12 mouse cellular contexts compared by ENCODE assay signal in the genomic region with DNA sequence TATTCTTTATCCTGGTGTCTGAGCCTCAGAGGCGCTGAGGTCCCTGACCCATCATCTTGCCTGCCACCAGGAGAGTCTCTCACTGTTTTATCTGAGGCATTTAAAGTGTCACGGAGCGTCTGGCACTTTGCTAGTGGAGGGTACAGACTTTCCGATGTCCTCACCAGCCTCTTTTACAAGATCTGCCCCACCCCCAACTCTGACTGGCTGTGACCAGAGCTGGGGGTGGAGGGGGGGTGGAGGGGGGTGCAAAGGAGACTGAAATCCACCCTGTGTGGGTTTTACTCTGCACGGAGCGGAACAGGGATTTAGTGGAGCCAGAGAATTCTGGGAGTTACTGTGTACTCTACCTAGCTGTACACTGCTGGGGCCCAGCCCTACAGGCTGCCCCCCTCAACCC.
DNase-seq lines count a peak whose midpoint lies in the region; ATAC-seq and TF ChIP-seq lines count a peak whose summit lies in the region.
"Had no signal": no experiment of that assay in that cellular context is flagged by ENCODE, and none has a peak within 500 bp of the region (broad histone marks: within the 10 kb centered on the region; RNA-seq: fewer than 3 reads in every experiment).

No protein-coding gene starts in this region.

- no peak for TF ChIP-seq CTCF in lung, postnatal 0 days (IDR thresholded peaks at IDR 0.05)
- TF ChIP-seq CTCF in cerebellum, adult 2 months (IDR thresholded peaks at IDR 0.05; ENCODE audit: borderline replicate concordance, insufficient read depth, low read depth, low read length): no peak

- H3K9ac ChIP-seq in heart, embryonic 11.5 days (ENCODE audit: low read depth, low read length): peak overlapping the region; percentile 61
- peak overlapping the region; percentile 44 for H3K9ac ChIP-seq in lung, embryonic 16.5 days (ENCODE audit: low read length)
- no peak overlapping the region for H3K9ac ChIP-seq in lung, postnatal 0 days (replicated peaks; ENCODE audit: low read depth)
- peak overlapping the region; percentile 1; the same call in 1 of the 2 replicates for H3K9ac ChIP-seq in hindbrain, embryonic 13.5 days
- H3K9ac ChIP-seq in midbrain, embryonic 15.5 days: no peak overlapping the region

- DNase-seq in heart, postnatal 25 days (ENCODE audit: low spot score): no peak
- no peak for DNase-seq in lung, postnatal 0 days (ENCODE audit: low spot score)
- no peak for DNase-seq in testis, postnatal 10 days (ENCODE audit: low spot score)
- no peak for DNase-seq in cerebellum, adult 2 months
- DNase-seq: cerebellum, adult 9-11 months; kidney, postnatal 4 days; thymus, postnatal 4 days had no signal

- TF ChIP-seq EP300 in lung, postnatal 0 days (IDR thresholded peaks at IDR 0.05): no peak

- peak overlapping the region; percentile 36 for H3K4me2 ChIP-seq in heart, embryonic 11.5 days
- H3K4me2 ChIP-seq in lung, embryonic 16.5 days (ENCODE audit: low read depth, low read length): no peak overlapping the region
- no peak overlapping the region for H3K4me2 ChIP-seq in lung, postnatal 0 days (replicated peaks; ENCODE audit: low read depth, low read length)
- H3K4me2 ChIP-seq in hindbrain, embryonic 13.5 days: no peak overlapping the region
- peak overlapping the region; percentile 13; the same call in 1 of the 2 replicates for H3K4me2 ChIP-seq in midbrain, embryonic 15.5 days

- ATAC-seq in heart, embryonic 11.5 days (replicated peaks; ENCODE audit: insufficient number of reproducible peaks, low FRiP score, low TSS enrichment): peak; percentile 22; the same call in 1 of the 2 replicates
- no peak for ATAC-seq in lung, embryonic 16.5 days (ENCODE audit: low read depth)
- no peak for ATAC-seq in lung, postnatal 0 days
- ATAC-seq in hindbrain, embryonic 13.5 days (ENCODE audit: low FRiP score): no peak
- ATAC-seq in midbrain, embryonic 15.5 days (replicated peaks): 0 out of 2 replicates have a peak, but pooled peaks have one; percentile 4
- ATAC-seq: inflammation-experienced regulatory T-cells, adult 6 months had no signal

- peak overlapping the region; percentile 82 for H3K27ac ChIP-seq in heart, embryonic 11.5 days (ENCODE audit: low read depth, low read length)
- H3K27ac ChIP-seq in lung, embryonic 16.5 days (ENCODE audit: low read length): no peak overlapping the region
- H3K27ac ChIP-seq in lung, postnatal 0 days (ENCODE audit: low read length): no peak overlapping the region
- H3K27ac ChIP-seq in hindbrain, embryonic 13.5 days: no peak overlapping the region; the same call in none of the 2 replicates
- peak overlapping the region; percentile 54 for H3K27ac ChIP-seq in midbrain, embryonic 15.5 days
- no peak overlapping the region for H3K27ac ChIP-seq in cerebellum, adult 2 months (ENCODE audit: insufficient read depth, low read length)

- H3K4me1 ChIP-seq in heart, embryonic 11.5 days (ENCODE audit: control insufficient read depth, insufficient read depth, low read length): peaks cover 61% of the 10 kb centered on the region
- H3K4me1 ChIP-seq in lung, embryonic 16.5 days (replicated peaks; ENCODE audit: control insufficient read depth, insufficient read depth, low read length): peaks cover 3% of the 10 kb centered on the region; the same call in 1 of the 2 replicates
- peaks cover 2% of the 10 kb centered on the region; the same call in 1 of the 2 replicates for H3K4me1 ChIP-seq in lung, postnatal 0 days (ENCODE audit: insufficient read depth, low read depth, low read length)
- peaks cover 61% of the 10 kb centered on the region for H3K4me1 ChIP-seq in hindbrain, embryonic 13.5 days (replicated peaks)
- peaks cover 61% of the 10 kb centered on the region for H3K4me1 ChIP-seq in midbrain, embryonic 15.5 days
- H3K4me1 ChIP-seq in cerebellum, adult 2 months (ENCODE audit: control insufficient read depth, insufficient read depth, low read length): peaks cover 36% of the 10 kb centered on the region

- no peaks in the 10 kb centered on the region for H3K36me3 ChIP-seq in heart, embryonic 11.5 days (ENCODE audit: control insufficient read depth, insufficient read depth, low read length)
- H3K36me3 ChIP-seq in lung, embryonic 16.5 days (ENCODE audit: control insufficient read depth, insufficient read depth, low read length): no peaks in the 10 kb centered on the region
- H3K36me3 ChIP-seq in lung, postnatal 0 days (ENCODE audit: insufficient read depth, low read length): no peaks in the 10 kb centered on the region
- H3K36me3 ChIP-seq in hindbrain, embryonic 13.5 days: no peaks in the 10 kb centered on the region
- H3K36me3 ChIP-seq in midbrain, embryonic 15.5 days (replicated peaks): no peaks in the 10 kb centered on the region

- no peaks in the 10 kb centered on the region for H3K27me3 ChIP-seq in heart, embryonic 11.5 days (ENCODE audit: control insufficient read depth, insufficient read depth, low read length)
- H3K27me3 ChIP-seq in lung, embryonic 16.5 days (ENCODE audit: control insufficient read depth, insufficient read depth, low read depth, low read length): no peaks in the 10 kb centered on the region
- H3K27me3 ChIP-seq in lung, postnatal 0 days (replicated peaks; ENCODE audit: insufficient read depth, low read length): no peaks in the 10 kb centered on the region
- 0 out of 2 replicates have a peak, but pooled peaks cover 5% of the 10 kb centered on the region for H3K27me3 ChIP-seq in hindbrain, embryonic 13.5 days
- H3K27me3 ChIP-seq in midbrain, embryonic 15.5 days (replicated peaks): no peaks in the 10 kb centered on the region
- H3K27me3 ChIP-seq in cerebellum, adult 2 months (ENCODE audit: control insufficient read depth, insufficient read depth, low read length): no peaks in the 10 kb centered on the region

- no peak overlapping the region for H3K4me3 ChIP-seq in heart, embryonic 11.5 days (ENCODE audit: low read depth, low read length)
- no peak overlapping the region for H3K4me3 ChIP-seq in lung, embryonic 16.5 days (ENCODE audit: low read length)
- no peak overlapping the region for H3K4me3 ChIP-seq in lung, postnatal 0 days (ENCODE audit: low read depth, low read length)
- no peak overlapping the region for H3K4me3 ChIP-seq in hindbrain, embryonic 13.5 days
- H3K4me3 ChIP-seq in midbrain, embryonic 15.5 days: no peak overlapping the region
- no peak overlapping the region for H3K4me3 ChIP-seq in cerebellum, adult 2 months (replicated peaks; ENCODE audit: insufficient read depth, low read depth, low read length)

- intact Hi-C loops in heart, postnatal 25 days (cut with DNase I): no loop called here

- TF ChIP-seq POLR2A in cerebellum, adult 2 months (IDR thresholded peaks at IDR 0.05; ENCODE audit: borderline replicate concordance, insufficient read depth, low read length): no peak

- WGBS in heart, embryonic 11.5 days (ENCODE audit: insufficient replicate concordance): 11% methylated on average over 6 of the region's 6 CpGs
- 27% methylated on average over 6 of the region's 6 CpGs for WGBS in lung, embryonic 16.5 days
- WGBS in lung, postnatal 0 days: 35% methylated on average over 6 of the region's 6 CpGs
- WGBS in hindbrain, embryonic 13.5 days: 22% methylated on average over 6 of the region's 6 CpGs
- WGBS in midbrain, embryonic 15.5 days: 22% methylated on average over 6 of the region's 6 CpGs
- 69% methylated on average over 6 of the region's 6 CpGs for WGBS in cerebellum, adult 2 months

- H3K9me3 ChIP-seq in heart, embryonic 11.5 days (replicated peaks; ENCODE audit: control insufficient read depth, low read length): no peaks in the 10 kb centered on the region
- no peaks in the 10 kb centered on the region for H3K9me3 ChIP-seq in lung, embryonic 16.5 days (ENCODE audit: control insufficient read depth, low read length)
- H3K9me3 ChIP-seq in lung, postnatal 0 days (ENCODE audit: low read length): no peaks in the 10 kb centered on the region
- no peaks in the 10 kb centered on the region for H3K9me3 ChIP-seq in hindbrain, embryonic 13.5 days
- no peaks in the 10 kb centered on the region for H3K9me3 ChIP-seq in midbrain, embryonic 15.5 days

Comparison
In these comparisons a context has a peak if more than half of its experiments do, and no peak if none do; other contexts are left out.
1. H3K9ac ChIP-seq: peak in heart, embryonic 11.5 days (single experiment), lung, embryonic 16.5 days (single experiment) and hindbrain, embryonic 13.5 days (single experiment); none in lung, postnatal 0 days (single experiment) and midbrain, embryonic 15.5 days (single experiment).
2. ATAC-seq: peak in heart, embryonic 11.5 days (single experiment) and midbrain, embryonic 15.5 days (single experiment); none in lung, embryonic 16.5 days (single experiment), lung, postnatal 0 days (single experiment) and hindbrain, embryonic 13.5 days (single experiment).
3. H3K27ac ChIP-seq: peak in heart, embryonic 11.5 days (single experiment) and midbrain, embryonic 15.5 days (single experiment); none in lung, embryonic 16.5 days (single experiment), lung, postnatal 0 days (single experiment), hindbrain, embryonic 13.5 days (single experiment) and cerebellum, adult 2 months (single experiment).
4. H3K4me2 ChIP-seq: peak in heart, embryonic 11.5 days (single experiment) and midbrain, embryonic 15.5 days (single experiment); none in lung, embryonic 16.5 days (single experiment), lung, postnatal 0 days (single experiment) and hindbrain, embryonic 13.5 days (single experiment).